Mouse (Mus musculus) myocyte (in vitro differentiated cells): ENCODE measurements at regions not wholly inside any gene's neighbourhood (a gene's known extent, or its start where the extent isn't known, plus 50 kb on each side); places are given as distances from the start of the nearest gene placed in this dataset.

Experiments
- H3K27me3 ChIP-seq: one replicate; pipeline ENCODE4 v1.6.1; 2011; ENCODE audit not compliant: control insufficient read depth, insufficient read depth, insufficient read length
- H3K36me3 ChIP-seq: one replicate; pipeline ENCODE4 v1.6.1; 2011; ENCODE audit not compliant: control insufficient read depth, insufficient read depth
- H3K4me2 ChIP-seq: one replicate; pipeline ENCODE4 v1.6.1; 2011; ENCODE audit warnings: low read depth, control low read depth
- H3K4me3 ChIP-seq: one replicate; pipeline ENCODE4 v1.5.1; 2011; ENCODE audit warnings: mild to moderate bottlenecking, control low read depth, moderate library complexity
- H3K79me2 ChIP-seq: one replicate; pipeline ENCODE4 v1.6.1; 2011; ENCODE audit not compliant: control insufficient read depth, insufficient read depth
- H3ac ChIP-seq: one replicate; pipeline ENCODE4 v1.6.1; 2011; ENCODE audit not compliant: control insufficient read depth, insufficient read length
- CEBPB ChIP-seq: IDR thresholded peaks from 2 replicates; pipeline ENCODE4 v1.6.1; 2011; ENCODE audit warnings: mild to moderate bottlenecking, moderate library complexity; ENCODE audit not compliant: poor library complexity, insufficient read depth, severe bottlenecking
- E2F4 ChIP-seq: IDR thresholded peaks from one replicate; pipeline ENCODE4 v1.6.1; 2011; ENCODE audit warnings: mild to moderate bottlenecking, control low read depth, moderate library complexity; ENCODE audit not compliant: insufficient read depth
- MAX ChIP-seq: IDR thresholded peaks from one replicate; pipeline ENCODE4 v1.6.1; 2011; ENCODE audit warnings: low read depth, mild to moderate bottlenecking, control low read depth
- MYOD1 ChIP-seq, 3 experiments: IDR thresholded peaks; one replicate each; pipeline ENCODE4 v1.6.1; 2011; ENCODE audit warnings: control low read depth in 2 of 3, low read depth in 2 of 3, mild to moderate bottlenecking in 2 of 3, moderate library complexity in 1 of 3; ENCODE audit not compliant: insufficient read length in 2 of 3, control insufficient read depth in 1 of 3
- MYOG ChIP-seq, 3 experiments: IDR thresholded peaks; one replicate each; pipeline ENCODE4 v1.6.1; 2011; ENCODE audit warnings: control low read depth in 2 of 3, low read depth in 2 of 3, mild to moderate bottlenecking in 2 of 3; ENCODE audit not compliant: insufficient read length in 2 of 3, control insufficient read depth in 1 of 3, insufficient read depth in 1 of 3
- POLR2A ChIP-seq: IDR thresholded peaks from one replicate; pipeline ENCODE4 v1.6.1; 2011; ENCODE audit warnings: low read depth, mild to moderate bottlenecking, control low read depth, moderate library complexity; ENCODE audit not compliant: insufficient read length
- POLR2AphosphoS2 ChIP-seq: IDR thresholded peaks from one replicate; pipeline ENCODE4 v1.6.1; 2011; ENCODE audit warnings: low read depth, control low read depth; ENCODE audit not compliant: insufficient read length
- REST ChIP-seq: IDR thresholded peaks from one replicate; pipeline ENCODE4 v1.6.1; 2011; ENCODE audit warnings: mild to moderate bottlenecking, control low read depth, moderate library complexity; ENCODE audit not compliant: insufficient read depth, insufficient read length
- SRF ChIP-seq: IDR thresholded peaks from one replicate; pipeline ENCODE4 v1.6.1; 2011; ENCODE audit warnings: low read depth; ENCODE audit not compliant: control insufficient read depth, insufficient read length
- TCF12 ChIP-seq: IDR thresholded peaks from one replicate; pipeline ENCODE4 v1.6.1; 2011; ENCODE audit warnings: mild to moderate bottlenecking, control low read depth; ENCODE audit not compliant: poor library complexity, insufficient read depth, severe bottlenecking
- TCF3 ChIP-seq: IDR thresholded peaks from one replicate; pipeline ENCODE4 v1.6.1; 2011; ENCODE audit warnings: low read depth, control low read depth; ENCODE audit not compliant: insufficient read length
- USF1 ChIP-seq: IDR thresholded peaks from one replicate; pipeline ENCODE4 v1.6.1; 2011; ENCODE audit warnings: low read depth, mild to moderate bottlenecking, control low read depth, moderate library complexity

GRCm38 (mm10) chr16:65664787-65665186, 102.3 kb upstream of the Chmp2b start:
- H3K27me3 ChIP-seq: no peaks in the 10 kb centered on the region
- H3K36me3 ChIP-seq: no peaks in the 10 kb centered on the region
- H3K4me2 ChIP-seq: no peak overlapping the region
- no peaks in the 10 kb centered on the region for H3K79me2 ChIP-seq
- no peak overlapping the region for H3ac ChIP-seq
- H3K4me3 ChIP-seq: no peak overlapping the region
- TF ChIP-seq MAX (no peak), MYOD1 (IDR thresholded peaks at IDR 0.05; ENCODE audit: control insufficient read depth in 1 of 3, insufficient read length in 2 of 3, low read depth in 2 of 3) (no peak), SRF (no peak), TCF3 (no peak), USF1 (no peak), TCF12 (no peak), CEBPB (no peak), E2F4 (no peak), MYOG (IDR thresholded peaks at IDR 0.05; ENCODE audit: control insufficient read depth in 1 of 3, insufficient read depth in 1 of 3, insufficient read length in 2 of 3, low read depth in 2 of 3) (no peak), POLR2A (no peak), REST (no peak), POLR2AphosphoS2 (no peak)

GRCm38 (mm10) chr16:65672116-65672515, 109.6 kb upstream of the Chmp2b start:
- TF ChIP-seq SRF (no peak), MYOD1 (IDR thresholded peaks at IDR 0.05; ENCODE audit: control insufficient read depth in 1 of 3, insufficient read length in 2 of 3, low read depth in 2 of 3) (no peak), POLR2AphosphoS2 (no peak), TCF3 (no peak), POLR2A (no peak), USF1 (no peak), MAX (no peak), CEBPB (no peak), MYOG (IDR thresholded peaks at IDR 0.05; ENCODE audit: control insufficient read depth in 1 of 3, insufficient read depth in 1 of 3, insufficient read length in 2 of 3, low read depth in 2 of 3) (no peak), TCF12 (no peak)
- Histone ChIP-seq H3K4me2 (no peak overlapping the region), H3ac (no peak overlapping the region), H3K4me3 (no peak overlapping the region), H3K79me2 (no peaks in the 10 kb centered on the region), H3K27me3 (no peaks in the 10 kb centered on the region), H3K36me3 (no peaks in the 10 kb centered on the region)

GRCm38 (mm10) chr16:65683089-65683488, 120.6 kb upstream of the Chmp2b start:
- Histone ChIP-seq H3K27me3 (no peaks in the 10 kb centered on the region), H3ac (no peak overlapping the region), H3K36me3 (no peaks in the 10 kb centered on the region), H3K4me3 (no peak overlapping the region), H3K4me2 (no peak overlapping the region), H3K79me2 (no peaks in the 10 kb centered on the region)
- no peak for TF ChIP-seq E2F4
- TF ChIP-seq MAX: no peak
- TF ChIP-seq POLR2A: no peak
- TF ChIP-seq SRF: no peak

GRCm38 (mm10) chr16:65683703-65684320, 121.3 kb upstream of the Chmp2b start:
- Histone ChIP-seq H3K36me3 (no peaks in the 10 kb centered on the region), H3K27me3 (no peaks in the 10 kb centered on the region), H3ac (no peak overlapping the region), H3K4me3 (no peak overlapping the region), H3K4me2 (no peak overlapping the region), H3K79me2 (no peaks in the 10 kb centered on the region)
- TF ChIP-seq POLR2AphosphoS2: no peak
- TF ChIP-seq MYOG (IDR thresholded peaks at IDR 0.05; ENCODE audit: control insufficient read depth in 1 of 3, insufficient read depth in 1 of 3, insufficient read length in 2 of 3, low read depth in 2 of 3): no peak
- TF ChIP-seq REST: no peak
- no peak for TF ChIP-seq MYOD1 (IDR thresholded peaks at IDR 0.05; ENCODE audit: control insufficient read depth in 1 of 3, insufficient read length in 2 of 3, low read depth in 2 of 3)
- no peak for TF ChIP-seq TCF3
- no peak for TF ChIP-seq MAX
- TF ChIP-seq SRF: no peak
- TF ChIP-seq E2F4: no peak
- no peak for TF ChIP-seq TCF12
- no peak for TF ChIP-seq CEBPB
- no peak for TF ChIP-seq USF1
- TF ChIP-seq POLR2A: no peak

- H3K36me3 ChIP-seq: no peaks in the 10 kb centered on the region
- TF ChIP-seq MYOD1 (IDR thresholded peaks at IDR 0.05; ENCODE audit: control insufficient read depth in 1 of 3, insufficient read length in 2 of 3, low read depth in 2 of 3): no peak
- H3K27me3 ChIP-seq: no peaks in the 10 kb centered on the region
- H3K4me3 ChIP-seq: no peak overlapping the region
- H3ac ChIP-seq: no peak overlapping the region
- H3K4me2 ChIP-seq: no peak overlapping the region
- no peaks in the 10 kb centered on the region for H3K79me2 ChIP-seq
These were observed 121.4 kb upstream of the Vgll3 start for GRCm38 (mm10) chr16:65693626-65694025.
